9 mouse cellular contexts compared by ENCODE assay signal in genomic region chr9:78629991-78630390, GRCm38 (mm10). TPM values are rescaled to one million over a fixed set of nuclear protein-coding genes. Genes with fewer than 3 reads are reported as not detected.
DNase-seq lines count a peak whose midpoint lies in the region; ATAC-seq lines count a peak whose summit lies in the region.
"Had no signal": no experiment of that assay in that cellular context is flagged by ENCODE, and none has a peak within 500 bp of the region (broad histone marks: within the 10 kb centered on the region; RNA-seq: fewer than 3 reads in every experiment).

No protein-coding gene starts in this region.

- peak overlapping the region; percentile 26 for H3K4me2 ChIP-seq in hindbrain, embryonic 13.5 days
- no peak overlapping the region for H3K4me2 ChIP-seq in hindbrain, embryonic 12.5 days (replicated peaks)
- H3K4me2 ChIP-seq in midbrain, embryonic 13.5 days (replicated peaks) = peak overlapping the region; percentile 22
- no peak overlapping the region for H3K4me2 ChIP-seq in midbrain, embryonic 11.5 days
- H3K4me2 ChIP-seq in heart, embryonic 16.5 days (ENCODE audit: low read depth, low read length) = peak overlapping the region; percentile 15; the same call in 1 of the 2 replicates
- H3K4me2 ChIP-seq in midbrain, embryonic 16.5 days (ENCODE audit: low read length) = peak overlapping the region; percentile 30
- H3K4me2 ChIP-seq: embryonic facial prominence, embryonic 12.5 days; limb, embryonic 15.5 days had no signal

- H3K4me3 ChIP-seq in hindbrain, embryonic 13.5 days = no peak overlapping the region
- no peak overlapping the region for H3K4me3 ChIP-seq in hindbrain, embryonic 12.5 days
- H3K4me3 ChIP-seq in midbrain, embryonic 13.5 days (replicated peaks) = no peak overlapping the region
- H3K4me3 ChIP-seq in midbrain, embryonic 11.5 days (ENCODE audit: low read depth, low read length) = no peak overlapping the region
- no peak overlapping the region for H3K4me3 ChIP-seq in heart, embryonic 16.5 days (ENCODE audit: low read length)
- no peak overlapping the region for H3K4me3 ChIP-seq in midbrain, embryonic 16.5 days (ENCODE audit: low read depth, low read length)
- H3K4me3 ChIP-seq: embryonic facial prominence, embryonic 12.5 days; limb, embryonic 15.5 days had no signal

- H3K27ac ChIP-seq in hindbrain, embryonic 13.5 days = no peak overlapping the region
- no peak overlapping the region for H3K27ac ChIP-seq in hindbrain, embryonic 12.5 days
- no peak overlapping the region for H3K27ac ChIP-seq in midbrain, embryonic 13.5 days
- no peak overlapping the region for H3K27ac ChIP-seq in midbrain, embryonic 11.5 days (ENCODE audit: low read depth, low read length)
- no peak overlapping the region for H3K27ac ChIP-seq in heart, embryonic 16.5 days (ENCODE audit: low read length)
- H3K27ac ChIP-seq in midbrain, embryonic 16.5 days (ENCODE audit: low read length) = no peak overlapping the region
- H3K27ac ChIP-seq: embryonic facial prominence, embryonic 12.5 days; limb, embryonic 15.5 days had no signal

- DNase-seq in midbrain, embryonic 11.5 days (ENCODE audit: low spot score, missing footprints) = no peak
- DNase-seq in thymus, postnatal 36 days = no peak

- no peak overlapping the region for H3K9ac ChIP-seq in hindbrain, embryonic 13.5 days
- H3K9ac ChIP-seq in hindbrain, embryonic 12.5 days = no peak overlapping the region
- no peak overlapping the region for H3K9ac ChIP-seq in midbrain, embryonic 13.5 days (replicated peaks)
- no peak overlapping the region for H3K9ac ChIP-seq in midbrain, embryonic 11.5 days (ENCODE audit: low read length)
- H3K9ac ChIP-seq in heart, embryonic 16.5 days (ENCODE audit: low read length) = no peak overlapping the region
- no peak overlapping the region for H3K9ac ChIP-seq in midbrain, embryonic 16.5 days (ENCODE audit: low read depth, low read length)
- H3K9ac ChIP-seq: embryonic facial prominence, embryonic 12.5 days; limb, embryonic 15.5 days had no signal

- 50% methylated on average over 6 of the region's 6 CpGs for WGBS in hindbrain, embryonic 13.5 days
- 57% methylated on average over 6 of the region's 6 CpGs for WGBS in hindbrain, embryonic 12.5 days
- WGBS in midbrain, embryonic 13.5 days = 37% methylated on average over 6 of the region's 6 CpGs
- whole genome bisulfite sequencing in midbrain, embryonic 11.5 days = 45% methylated on average over 6 of the region's 6 CpGs
- 43% methylated on average over 6 of the region's 6 CpGs for WGBS in heart, embryonic 16.5 days
- 39% methylated on average over 6 of the region's 6 CpGs for WGBS in midbrain, embryonic 16.5 days

- H3K27me3 ChIP-seq in hindbrain, embryonic 13.5 days = no peaks in the 10 kb centered on the region
- H3K27me3 ChIP-seq in hindbrain, embryonic 12.5 days = no peaks in the 10 kb centered on the region
- H3K27me3 ChIP-seq in midbrain, embryonic 13.5 days = no peaks in the 10 kb centered on the region
- no peaks in the 10 kb centered on the region for H3K27me3 ChIP-seq in midbrain, embryonic 11.5 days (ENCODE audit: control insufficient read depth, insufficient read depth, low read length)
- H3K27me3 ChIP-seq in heart, embryonic 16.5 days (ENCODE audit: control insufficient read depth, insufficient read depth, low read length) = no peaks in the 10 kb centered on the region
- no peaks in the 10 kb centered on the region for H3K27me3 ChIP-seq in midbrain, embryonic 16.5 days (ENCODE audit: control insufficient read depth, insufficient read depth, low read depth, low read length)
- H3K27me3 ChIP-seq: embryonic facial prominence, embryonic 12.5 days; limb, embryonic 15.5 days had no signal

- no peak for ATAC-seq in hindbrain, embryonic 13.5 days (ENCODE audit: low FRiP score)
- no peak for ATAC-seq in hindbrain, embryonic 12.5 days (ENCODE audit: low FRiP score)
- no peak for ATAC-seq in midbrain, embryonic 13.5 days
- no peak for ATAC-seq in midbrain, embryonic 11.5 days (ENCODE audit: low FRiP score)
- no peak for ATAC-seq in heart, embryonic 16.5 days (replicated peaks; ENCODE audit: extremely low read depth, insufficient read depth, low FRiP score)
- no peak for ATAC-seq in midbrain, embryonic 16.5 days

- no peaks in the 10 kb centered on the region; the same call in 1 of the 2 replicates for H3K4me1 ChIP-seq in hindbrain, embryonic 13.5 days (replicated peaks)
- no peaks in the 10 kb centered on the region for H3K4me1 ChIP-seq in hindbrain, embryonic 12.5 days
- H3K4me1 ChIP-seq in midbrain, embryonic 13.5 days (replicated peaks) = no peaks in the 10 kb centered on the region; the same call in 1 of the 2 replicates
- no peaks in the 10 kb centered on the region for H3K4me1 ChIP-seq in midbrain, embryonic 11.5 days (ENCODE audit: control insufficient read depth, insufficient read depth, low read length)
- H3K4me1 ChIP-seq in heart, embryonic 16.5 days (ENCODE audit: control insufficient read depth, insufficient read depth, low read length) = no peaks in the 10 kb centered on the region
- no peaks in the 10 kb centered on the region for H3K4me1 ChIP-seq in midbrain, embryonic 16.5 days (ENCODE audit: control insufficient read depth, insufficient read depth, low read length)
- H3K4me1 ChIP-seq: embryonic facial prominence, embryonic 12.5 days; limb, embryonic 15.5 days had no signal

- H3K36me3 ChIP-seq in hindbrain, embryonic 13.5 days = no peaks in the 10 kb centered on the region
- H3K36me3 ChIP-seq in hindbrain, embryonic 12.5 days = no peaks in the 10 kb centered on the region
- no peaks in the 10 kb centered on the region for H3K36me3 ChIP-seq in midbrain, embryonic 13.5 days
- no peaks in the 10 kb centered on the region for H3K36me3 ChIP-seq in midbrain, embryonic 11.5 days (ENCODE audit: control insufficient read depth, insufficient read depth, low read length)
- H3K36me3 ChIP-seq in heart, embryonic 16.5 days (ENCODE audit: control insufficient read depth, insufficient read depth) = no peaks in the 10 kb centered on the region
- no peaks in the 10 kb centered on the region for H3K36me3 ChIP-seq in midbrain, embryonic 16.5 days (ENCODE audit: control insufficient read depth, insufficient read depth, low read length)
- H3K36me3 ChIP-seq: embryonic facial prominence, embryonic 12.5 days; limb, embryonic 15.5 days had no signal

- no peaks in the 10 kb centered on the region for H3K9me3 ChIP-seq in hindbrain, embryonic 13.5 days
- H3K9me3 ChIP-seq in hindbrain, embryonic 12.5 days (replicated peaks) = no peaks in the 10 kb centered on the region
- H3K9me3 ChIP-seq in midbrain, embryonic 13.5 days = no peaks in the 10 kb centered on the region
- no peaks in the 10 kb centered on the region for H3K9me3 ChIP-seq in midbrain, embryonic 11.5 days (ENCODE audit: control insufficient read depth, low read length)
- no peaks in the 10 kb centered on the region for H3K9me3 ChIP-seq in heart, embryonic 16.5 days (replicated peaks; ENCODE audit: control insufficient read depth, low read length)
- no peaks in the 10 kb centered on the region for H3K9me3 ChIP-seq in midbrain, embryonic 16.5 days (replicated peaks; ENCODE audit: control insufficient read depth, low read length, poor library complexity, severe bottlenecking)
- H3K9me3 ChIP-seq: embryonic facial prominence, embryonic 12.5 days; limb, embryonic 15.5 days had no signal

RNA-seq across cellular contexts. Expression of gene Cd109, which starts 14.6 kb away (rescaled TPM):
- 1.6 and 2.0 TPM in 2 replicates for polyA plus RNA-seq in hindbrain, embryonic 13.5 days (2015; fragmentation: Nextera tagmentation; extraction: Ambion mirVana)
- polyA plus RNA-seq in hindbrain, embryonic 12.5 days (2016; fragmentation: Nextera tagmentation; extraction: Ambion mirVana) = 3.6 and 4.2 TPM in 2 replicates
- 1.4 and 1.5 TPM in 2 replicates for polyA plus RNA-seq in midbrain, embryonic 13.5 days (2015; fragmentation: Nextera tagmentation; extraction: Ambion mirVana)
- 6.2 and 6.7 TPM in 2 replicates for polyA plus RNA-seq in midbrain, embryonic 11.5 days (2014; fragmentation: Nextera tagmentation; extraction: Ambion mirVana)
- 3.6 and 5.0 TPM in 2 replicates for polyA plus RNA-seq in heart, embryonic 16.5 days (2015; fragmentation: Nextera tagmentation; extraction: Ambion mirVana)
- polyA plus RNA-seq in midbrain, embryonic 16.5 days (2015; fragmentation: Nextera tagmentation; extraction: Ambion mirVana) = 0.97 and 1.0 TPM in 2 replicates

RNA-seq across cellular contexts. Expression of gene Slc17a5, which starts 42.1 kb away (rescaled TPM):
- polyA plus RNA-seq in hindbrain, embryonic 13.5 days (2015; fragmentation: Nextera tagmentation; extraction: Ambion mirVana) = 18.8 and 19.4 TPM in 2 replicates
- 15.1 and 16.9 TPM in 2 replicates for polyA plus RNA-seq in hindbrain, embryonic 12.5 days (2016; fragmentation: Nextera tagmentation; extraction: Ambion mirVana)
- polyA plus RNA-seq in midbrain, embryonic 13.5 days (2015; fragmentation: Nextera tagmentation; extraction: Ambion mirVana) = 16.3 and 17.2 TPM in 2 replicates
- 9.8 and 12.3 TPM in 2 replicates for polyA plus RNA-seq in midbrain, embryonic 11.5 days (2014; fragmentation: Nextera tagmentation; extraction: Ambion mirVana)
- 8.8 and 9.7 TPM in 2 replicates for polyA plus RNA-seq in heart, embryonic 16.5 days (2015; fragmentation: Nextera tagmentation; extraction: Ambion mirVana)
- 15.9 and 18.5 TPM in 2 replicates for polyA plus RNA-seq in midbrain, embryonic 16.5 days (2015; fragmentation: Nextera tagmentation; extraction: Ambion mirVana)

Comparison
In these comparisons a context has a peak if more than half of its experiments do, and no peak if none do; other contexts are left out.
1. H3K4me2 ChIP-seq: peak in hindbrain, embryonic 13.5 days (single experiment), midbrain, embryonic 13.5 days (single experiment), heart, embryonic 16.5 days (single experiment) and midbrain, embryonic 16.5 days (single experiment); none in hindbrain, embryonic 12.5 days (single experiment) and midbrain, embryonic 11.5 days (single experiment).